Mouse (Mus musculus): Measurements from ENCODE around the gene 1110004F10Rik. TPM values are rescaled to one million over a fixed set of nuclear protein-coding genes. Genes with fewer than 3 reads are reported as not detected.

1110004F10Rik gene
- polyA plus RNA-seq (2016; fragmentation: Nextera tagmentation; extraction: Ambion mirVana), result 150 TPM in 2 replicates

DNA sequence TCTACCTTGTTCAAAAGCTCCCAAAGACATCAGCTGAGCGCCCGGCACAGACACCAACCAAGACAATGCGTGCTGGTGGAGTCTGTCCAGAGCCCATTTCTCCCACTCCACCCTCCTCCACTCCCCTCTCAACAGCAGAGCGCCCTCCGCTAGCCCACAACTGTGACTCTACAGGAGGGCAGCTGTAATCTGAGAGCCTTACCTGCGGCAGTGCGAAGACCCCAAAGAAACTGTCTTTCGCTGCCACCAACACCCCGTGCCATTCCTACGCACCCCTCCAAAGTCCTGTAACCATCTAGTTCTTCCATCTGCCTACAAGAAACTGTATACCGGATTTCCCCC is at the start of gene 1110004F10Rik:
TSS of gene 1110004F10Rik (plus strand) at position 202 of the 342 bp plus-strand sequence.
- Histone ChIP-seq H3K27ac (no peak within 1 kb of the TSS), H3K4me2 (peak within 1 kb of the TSS; percentile 84), H3K9ac (peak within 1 kb of the TSS; percentile 42; the same call in 1 of the 2 replicates), H3K9me3 (replicated peaks) (no peaks in the 10 kb centered on the region), H3K36me3 (no peaks in the 10 kb centered on the region), H3K4me1 (peaks cover 32% of the 10 kb centered on the region), H3K27me3 (replicated peaks) (peaks cover 77% of the 10 kb centered on the region), H3K4me3 (peak within 1 kb of the TSS; percentile 56)
- ATAC-seq, result peak; percentile 31
- WGBS (ENCODE audit: insufficient replicate concordance), result 2% methylated on average over 11 of the region's 11 CpGs

DNA sequence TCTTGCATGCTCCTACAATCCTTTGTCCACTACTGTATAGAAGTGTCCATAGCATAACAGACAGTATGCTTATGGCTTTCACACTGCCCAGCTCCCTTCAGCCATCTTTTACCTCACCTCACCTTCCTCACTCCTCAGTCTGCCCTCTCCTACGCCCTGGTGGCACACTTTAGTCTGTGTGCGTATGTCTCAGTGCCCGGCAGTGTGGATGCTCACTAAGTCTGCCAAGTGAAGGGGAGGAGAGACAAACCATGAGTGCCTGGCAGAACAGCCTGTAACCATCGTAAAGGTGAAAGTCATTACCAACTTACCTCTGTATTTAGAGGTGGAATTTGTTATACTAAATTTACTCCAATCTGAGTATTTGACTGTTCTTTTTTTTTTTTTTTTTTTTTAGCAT is 36.5 kb upstream of the 1110004F10Rik start:
- Histone ChIP-seq H3K27ac (no peak overlapping the region), H3K9ac (no peak overlapping the region), H3K36me3 (no peaks in the 10 kb centered on the region), H3K4me2 (no peak overlapping the region), H3K4me1 (no peaks in the 10 kb centered on the region), H3K27me3 (replicated peaks) (no peaks in the 10 kb centered on the region), H3K4me3 (no peak overlapping the region), H3K9me3 (replicated peaks) (no peaks in the 10 kb centered on the region)
- ATAC-seq, result no peak
- 81% methylated on average over 4 of the region's 4 CpGs for whole genome bisulfite sequencing (ENCODE audit: insufficient replicate concordance)

DNA sequence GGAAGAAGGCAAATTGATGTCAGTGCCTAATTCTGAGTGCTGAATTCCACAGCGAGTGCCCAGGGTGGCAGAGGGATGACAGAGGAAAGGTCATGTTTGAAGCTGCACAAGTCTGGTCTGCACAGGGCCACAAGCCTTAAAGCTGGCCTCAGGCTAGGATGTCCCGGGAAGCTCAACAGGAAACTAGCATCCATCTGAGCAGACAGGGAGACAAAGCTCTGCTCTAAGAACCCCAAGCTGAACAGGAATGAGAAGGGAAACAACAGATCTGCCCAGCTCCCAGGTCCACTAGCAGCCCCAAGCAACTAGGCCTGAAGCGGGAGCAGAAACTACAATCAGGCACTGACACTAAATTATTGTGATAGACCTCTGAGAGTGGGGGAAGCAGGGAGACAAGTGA is 9.2 kb upstream of the 1110004F10Rik start:
- Histone ChIP-seq H3K9ac (no peak overlapping the region), H3K36me3 (no peaks in the 10 kb centered on the region), H3K4me2 (no peak overlapping the region), H3K9me3 (replicated peaks) (no peaks in the 10 kb centered on the region), H3K27me3 (replicated peaks) (peaks cover 57% of the 10 kb centered on the region), H3K27ac (no peak overlapping the region), H3K4me3 (no peak overlapping the region), H3K4me1 (peaks cover 34% of the 10 kb centered on the region)
- ATAC-seq, result no peak
- WGBS (ENCODE audit: insufficient replicate concordance), result 64% methylated on average over 3 of the region's 3 CpGs

DNA sequence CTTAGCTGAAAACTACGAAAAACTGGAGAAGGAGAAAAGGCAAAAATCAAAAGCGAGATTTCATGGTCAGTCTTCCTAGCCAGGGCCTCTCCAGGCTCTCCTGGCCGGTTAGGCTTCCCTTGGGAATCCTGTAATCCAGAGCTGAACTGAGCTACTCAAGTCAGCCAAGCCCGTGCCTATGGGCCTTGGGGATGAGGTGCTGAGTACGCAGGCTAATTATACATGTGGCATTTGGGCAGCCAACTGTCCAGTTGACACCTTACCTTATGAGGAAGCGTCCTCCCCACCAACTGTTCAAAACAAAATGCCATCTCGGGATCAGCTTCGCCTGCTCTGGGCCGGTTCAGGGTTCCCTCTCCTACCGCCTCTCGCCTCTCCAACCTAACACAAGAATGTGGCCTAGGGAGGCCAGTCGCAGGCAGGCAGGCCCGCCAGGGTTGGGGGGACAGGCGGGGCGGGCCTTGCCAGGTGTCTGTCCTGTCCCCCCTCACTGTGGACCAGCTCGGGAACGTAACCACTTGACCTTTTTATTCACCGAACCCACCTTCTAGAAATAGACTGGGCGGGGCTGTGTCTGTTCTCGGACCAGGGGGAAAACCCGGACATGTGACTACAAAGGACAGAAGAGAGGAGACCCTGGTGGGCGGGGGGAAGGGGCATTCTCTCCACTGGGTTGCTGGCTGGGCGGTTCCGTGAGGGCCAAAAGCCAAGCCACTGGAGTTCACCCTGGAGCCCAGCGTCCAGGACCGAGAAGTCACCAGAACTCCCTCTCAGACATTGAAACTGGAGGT is 8.4 kb upstream of the 1110004F10Rik start:
- Histone ChIP-seq H3K4me2 (peak overlapping the region; percentile 99), H3K27me3 (replicated peaks) (peaks cover 62% of the 10 kb centered on the region), H3K36me3 (no peaks in the 10 kb centered on the region), H3K9me3 (replicated peaks) (no peaks in the 10 kb centered on the region), H3K4me3 (peak overlapping the region; percentile 71), H3K27ac (no peak overlapping the region), H3K9ac (peak overlapping the region; percentile 82), H3K4me1 (peaks cover 34% of the 10 kb centered on the region)
- WGBS (ENCODE audit: insufficient replicate concordance), result 28% methylated on average over 26 of the region's 26 CpGs
- ATAC-seq, result no peak

DNA sequence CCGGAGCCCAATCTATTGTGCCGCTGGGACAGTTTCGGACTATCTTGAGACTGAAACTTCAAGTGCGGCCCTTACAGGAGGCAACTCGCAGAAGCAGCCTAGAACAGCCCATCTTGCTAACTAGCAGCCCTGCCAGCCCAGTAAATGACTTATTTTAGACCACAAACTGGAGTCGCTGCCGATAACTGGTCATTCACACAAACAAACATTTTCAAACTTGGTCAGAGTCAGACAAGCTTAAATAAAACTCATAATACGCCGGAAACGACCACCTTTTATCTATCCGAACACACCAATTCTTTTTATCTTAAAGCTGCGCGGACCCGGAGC is 7.8 kb upstream of the 1110004F10Rik start:
- 0 out of 2 replicates have a peak, but pooled peaks have one; percentile 42 for ATAC-seq
- Histone ChIP-seq H3K4me3 (peak overlapping the region; percentile 71), H3K9ac (peak overlapping the region; percentile 82), H3K9me3 (replicated peaks) (no peaks in the 10 kb centered on the region), H3K4me1 (peaks cover 34% of the 10 kb centered on the region), H3K27me3 (replicated peaks) (peaks cover 68% of the 10 kb centered on the region), H3K4me2 (peak overlapping the region; percentile 99), H3K36me3 (no peaks in the 10 kb centered on the region), H3K27ac (no peak overlapping the region; the same call in 1 of the 2 replicates)
- WGBS (ENCODE audit: insufficient replicate concordance), result 1% methylated on average over 14 of the region's 14 CpGs

DNA sequence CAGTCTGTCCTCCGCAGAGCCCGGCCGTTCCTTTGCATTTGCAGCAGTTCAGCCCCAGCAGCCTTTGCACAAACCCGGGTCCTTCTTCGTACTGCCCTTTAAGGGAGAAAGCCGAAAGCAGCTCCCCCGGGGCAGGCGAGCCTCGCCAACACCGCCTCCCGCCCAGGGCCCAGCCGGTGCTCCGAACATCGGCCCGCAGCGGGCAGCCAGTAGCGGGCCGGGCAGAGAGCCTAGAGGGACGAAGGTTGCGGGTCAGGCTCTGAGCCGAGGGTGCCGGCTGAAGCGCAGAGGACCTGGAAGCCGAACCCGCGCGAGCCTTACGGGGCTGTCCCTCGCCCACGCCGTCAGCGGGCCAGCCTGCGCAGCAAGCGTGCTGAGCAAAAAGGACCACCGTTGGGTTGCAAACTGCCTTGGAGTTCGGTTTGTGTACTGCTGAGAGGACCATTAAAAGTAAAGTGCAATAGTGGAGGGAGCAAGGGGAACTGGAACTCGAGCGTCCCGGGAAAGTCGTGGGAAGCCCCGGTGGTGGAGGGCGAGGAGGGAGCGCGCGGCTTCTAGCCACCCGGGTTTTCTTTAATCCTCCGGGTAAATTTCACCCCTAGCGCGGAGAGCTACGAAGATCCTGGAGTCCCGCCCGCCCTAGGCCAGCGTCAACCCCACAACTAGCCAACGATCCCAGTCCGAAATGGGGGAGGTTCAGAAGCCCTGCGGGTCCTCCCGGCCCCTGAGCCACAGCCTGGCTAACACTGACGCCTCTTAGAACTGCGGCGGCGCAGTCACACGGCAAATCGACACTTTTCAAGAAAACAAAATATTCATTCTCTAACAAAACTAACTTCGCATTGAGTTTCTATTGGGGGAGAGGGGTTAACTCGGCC is 7.2 kb upstream of the 1110004F10Rik start:
- peak overlapping the region; percentile 40; the same call in 1 of the 2 replicates for H3K27ac ChIP-seq
- peak; percentile 69 for ATAC-seq
- no peaks in the 10 kb centered on the region for H3K36me3 ChIP-seq
- peaks cover 34% of the 10 kb centered on the region for H3K4me1 ChIP-seq
- H3K9ac ChIP-seq, result peak overlapping the region; percentile 82
- peak overlapping the region; percentile 99 for H3K4me2 ChIP-seq
- peak overlapping the region; percentile 71 for H3K4me3 ChIP-seq
- H3K27me3 ChIP-seq (replicated peaks), result peaks cover 73% of the 10 kb centered on the region
- no peaks in the 10 kb centered on the region for H3K9me3 ChIP-seq (replicated peaks)
- WGBS (ENCODE audit: insufficient replicate concordance), result 1% methylated on average over 65 of the region's 65 CpGs

DNA sequence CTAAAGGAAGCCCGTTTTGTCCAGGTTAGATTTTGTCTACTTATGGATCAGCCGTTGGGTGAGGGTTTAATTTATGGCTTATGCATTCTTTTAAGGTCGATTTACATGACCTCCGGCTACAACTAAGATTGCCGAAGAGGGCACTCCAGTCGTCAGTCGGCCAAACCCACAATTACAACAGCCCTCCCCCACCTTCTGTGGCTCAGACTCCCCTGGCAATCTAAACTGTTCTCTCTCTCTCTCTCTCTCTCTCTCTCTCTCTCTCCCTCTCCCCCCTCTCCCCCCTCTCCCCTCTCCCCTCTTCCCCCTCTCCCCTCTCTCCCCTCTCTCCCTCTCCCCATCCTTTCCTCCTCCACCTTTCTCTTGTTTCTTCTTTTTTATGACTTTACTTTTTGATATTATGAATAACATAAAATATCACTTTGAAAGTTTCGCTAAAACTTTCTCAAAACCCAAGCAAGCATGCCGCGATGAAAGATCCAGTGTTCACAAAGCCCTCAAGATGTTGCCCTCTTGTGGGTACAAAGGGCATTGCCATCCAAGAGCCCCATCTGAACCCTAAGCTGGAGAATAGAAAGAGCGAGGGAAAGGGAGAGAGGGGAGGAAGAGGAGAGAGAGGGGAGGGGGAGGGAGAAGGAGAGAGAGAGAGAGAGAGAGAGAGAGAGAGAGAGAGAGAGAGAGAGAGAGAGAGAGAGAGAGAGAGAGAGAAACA is 6.4 kb upstream of the 1110004F10Rik start:
- Histone ChIP-seq H3K9me3 (replicated peaks) (no peaks in the 10 kb centered on the region), H3K36me3 (no peaks in the 10 kb centered on the region), H3K27ac (no peak overlapping the region), H3K4me3 (peak overlapping the region; percentile 71), H3K4me1 (peaks cover 34% of the 10 kb centered on the region), H3K9ac (peak overlapping the region; percentile 82), H3K27me3 (replicated peaks) (peaks cover 79% of the 10 kb centered on the region), H3K4me2 (peak overlapping the region; percentile 99)
- ATAC-seq, result 0 out of 2 replicates have a peak, but pooled peaks have one; percentile 42
- 1% methylated on average over 11 of the region's 11 CpGs for WGBS (ENCODE audit: insufficient replicate concordance)

DNA sequence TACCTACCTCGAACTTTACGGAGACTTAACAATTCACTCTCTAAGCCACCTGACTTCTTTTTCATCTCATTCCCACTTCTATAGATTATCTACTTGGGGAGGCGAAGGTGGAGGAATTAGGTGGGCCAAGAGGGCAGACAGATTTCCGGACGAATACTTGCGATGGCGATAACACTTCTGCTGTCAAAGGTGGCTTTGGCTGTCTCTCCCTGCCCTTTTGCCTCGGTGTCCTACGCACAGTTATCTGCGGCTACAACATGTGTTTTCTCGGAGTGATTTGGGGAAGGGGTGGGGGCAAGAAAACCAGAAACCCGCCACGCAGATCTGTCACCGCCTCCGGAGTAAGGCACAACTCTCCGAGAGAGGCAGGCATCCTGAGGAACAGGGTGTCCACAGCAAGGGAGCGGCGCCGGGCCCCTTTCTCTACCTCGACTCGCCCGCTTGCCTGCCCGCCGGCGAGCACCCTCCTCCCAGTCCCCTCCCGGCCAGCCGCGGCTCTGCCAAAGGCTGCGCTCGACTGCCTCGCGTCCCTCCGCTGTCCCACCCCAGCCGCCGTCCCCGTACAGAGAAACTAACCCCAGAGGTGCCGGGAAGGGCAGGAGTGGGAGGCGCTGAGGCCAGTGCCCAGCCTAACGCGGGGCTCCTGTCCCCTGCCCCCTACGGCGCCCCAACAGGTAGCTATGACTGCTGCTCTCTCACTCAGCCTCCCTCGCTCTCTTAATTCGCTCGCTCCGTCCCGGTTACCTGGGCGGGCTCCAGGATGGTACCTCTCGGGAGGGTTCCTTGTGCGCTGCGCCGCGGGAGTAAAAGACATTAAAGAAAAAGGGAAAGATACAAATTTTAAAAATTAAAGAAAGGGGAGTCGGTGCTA is 5.6 kb upstream of the 1110004F10Rik start:
- Histone ChIP-seq H3K4me1 (peaks cover 40% of the 10 kb centered on the region), H3K4me2 (peak overlapping the region; percentile 99), H3K36me3 (no peaks in the 10 kb centered on the region), H3K9ac (peak overlapping the region; percentile 59), H3K27ac (no peak overlapping the region), H3K9me3 (replicated peaks) (no peaks in the 10 kb centered on the region), H3K27me3 (replicated peaks) (peaks cover 87% of the 10 kb centered on the region), H3K4me3 (peak overlapping the region; percentile 71)
- under 1% methylated on average over 54 of the region's 54 CpGs for WGBS (ENCODE audit: insufficient replicate concordance)
- ATAC-seq, result peak; percentile 17; the same call in 1 of the 2 replicates

DNA sequence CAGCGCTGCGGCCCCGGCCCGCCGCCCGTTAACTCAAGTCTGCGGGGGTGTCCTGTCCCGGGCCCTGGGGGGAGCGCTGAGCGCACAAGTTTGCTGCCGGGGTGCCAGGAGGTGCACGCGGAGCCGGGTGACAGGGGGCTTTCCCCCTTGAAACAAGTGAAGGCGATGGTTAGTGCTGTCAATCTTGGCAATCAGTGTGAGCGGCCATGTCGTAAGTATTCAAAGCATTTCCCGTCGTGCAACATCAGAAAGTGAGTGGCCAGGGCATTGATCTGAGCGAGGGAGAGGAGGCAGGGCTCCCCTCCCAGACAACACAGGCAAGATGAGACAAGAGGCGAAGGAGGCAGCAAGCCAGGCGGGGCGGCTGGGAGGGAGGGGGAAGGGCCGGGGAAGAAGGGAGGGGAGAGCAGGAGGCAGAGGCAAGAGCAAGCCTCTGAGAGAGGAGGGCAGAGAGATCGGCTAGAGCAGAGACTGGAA is 4.9 kb upstream of the 1110004F10Rik start:
- 2% methylated on average over 25 of the region's 25 CpGs for WGBS (ENCODE audit: insufficient replicate concordance)
- peak overlapping the region; percentile 71 for H3K4me3 ChIP-seq
- ATAC-seq, result no peak
- no peaks in the 10 kb centered on the region for H3K36me3 ChIP-seq
- no peak overlapping the region for H3K27ac ChIP-seq
- peak overlapping the region; percentile 59; the same call in 1 of the 2 replicates for H3K9ac ChIP-seq
- peak overlapping the region; percentile 99 for H3K4me2 ChIP-seq
- H3K4me1 ChIP-seq, result peaks cover 47% of the 10 kb centered on the region
- H3K9me3 ChIP-seq (replicated peaks), result no peaks in the 10 kb centered on the region
- peaks cover 93% of the 10 kb centered on the region for H3K27me3 ChIP-seq (replicated peaks)

DNA sequence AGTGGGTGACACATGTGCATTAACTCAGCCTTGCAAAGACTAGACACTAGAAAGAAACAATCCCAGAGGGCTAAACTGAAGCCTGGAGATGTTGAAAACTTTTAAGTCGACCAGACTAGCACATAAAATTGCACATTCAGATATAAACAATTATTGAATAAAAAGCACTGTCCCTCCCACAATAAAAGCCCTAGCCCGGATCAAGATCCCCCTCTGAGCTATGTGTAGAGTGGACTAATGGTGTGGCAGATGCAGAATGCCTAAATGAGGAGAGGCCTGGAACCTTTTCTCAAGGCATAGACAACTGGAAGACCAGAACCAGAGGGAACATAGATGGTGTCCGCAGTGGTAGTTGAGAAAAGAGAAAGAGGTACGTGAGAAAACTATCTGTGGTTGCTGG is 3.7 kb upstream of the 1110004F10Rik start:
- no peak overlapping the region for H3K4me2 ChIP-seq
- H3K9me3 ChIP-seq (replicated peaks), result no peaks in the 10 kb centered on the region
- H3K4me1 ChIP-seq, result peaks cover 57% of the 10 kb centered on the region
- H3K27me3 ChIP-seq (replicated peaks), result peaks cover 92% of the 10 kb centered on the region
- no peak for ATAC-seq
- H3K9ac ChIP-seq, result no peak overlapping the region
- H3K27ac ChIP-seq, result no peak overlapping the region
- no peak overlapping the region for H3K4me3 ChIP-seq
- WGBS (ENCODE audit: insufficient replicate concordance), result 43% methylated on average over 4 of the region's 4 CpGs
- no peaks in the 10 kb centered on the region for H3K36me3 ChIP-seq
